Mouse (Mus musculus) forebrain, embryonic 11.5 days (tissue): ENCODE measurements around the gene Gnb3. TPM values are rescaled to one million over a fixed set of nuclear protein-coding genes. Genes with fewer than 3 reads are reported as not detected.

Experiments
- ATAC-seq: fragments of 200-750 bp; cut with Nextera tagmentation; replicated peaks from 2 replicates; pipeline ENCODE4 v1.8.0; 2017; ENCODE audit warnings: moderate TSS enrichment; ENCODE audit not compliant: low FRiP score
- DNase-seq: peaks from one replicate; pipeline ENCODE4 v3.0.0-alpha.2; 2017; ENCODE audit warnings: low spot score
- H3K27ac ChIP-seq: fragments of 300-500 bp; sonication (generic); 2 replicates; pipeline ENCODE4 v1.5.1; 2014; ENCODE audit warnings: low read depth, low read length
- H3K27me3 ChIP-seq: fragments of 300-500 bp; sonication (generic); 2 replicates; pipeline ENCODE4 v1.6.1; 2014; ENCODE audit warnings: mild to moderate bottlenecking, low read length, mixed read lengths; ENCODE audit not compliant: control insufficient read depth, insufficient read depth
- H3K36me3 ChIP-seq: fragments of 300-500 bp; sonication (generic); 2 replicates; pipeline ENCODE4 v1.6.1; 2014; ENCODE audit warnings: mild to moderate bottlenecking, low read length, moderate library complexity, mixed read lengths; ENCODE audit not compliant: control insufficient read depth, insufficient read depth
- H3K4me1 ChIP-seq: fragments of 300-500 bp; sonication (generic); replicated peaks from 2 replicates; pipeline ENCODE4 v1.6.1; 2014; ENCODE audit warnings: low read length, mixed read lengths; ENCODE audit not compliant: control insufficient read depth, insufficient read depth
- H3K4me2 ChIP-seq: fragments of 300-500 bp; sonication (generic); 2 replicates; pipeline ENCODE4 v1.6.1; 2014; ENCODE audit warnings: low read depth, mild to moderate bottlenecking, low read length, moderate library complexity, mixed read lengths; ENCODE audit not compliant: severe bottlenecking
- H3K4me3 ChIP-seq: fragments of 300-500 bp; sonication (generic); 2 replicates; pipeline ENCODE4 v1.5.1; 2014; ENCODE audit warnings: low read depth, low read length
- H3K9ac ChIP-seq: fragments of 300-500 bp; sonication (generic); 2 replicates; pipeline ENCODE4 v1.6.1; 2014; ENCODE audit warnings: low read length
- H3K9me3 ChIP-seq: fragments of 300-500 bp; sonication (generic); 2 replicates; pipeline ENCODE4 v1.6.1; 2016; ENCODE audit warnings: low read length, mixed read lengths; ENCODE audit not compliant: control insufficient read depth
- whole genome bisulfite sequencing: fragments of 180-500 bp; shearing (Covaris S2); extraction: QIAGEN DNeasy Blood & Tissue Kit; methylation state at CpG from one replicate; pipeline ENCODE4 v1.1.7; 2014; 5-methylcytosine and 5-hydroxymethylcytosine counted together
- polyA plus RNA-seq: library from polyadenylated mRNA; unstranded; fragments of >200 nt; fragmentation: Nextera tagmentation; extraction: Ambion mirVana; gene quantifications from 2 replicates; pipeline ENCODE4 v1.2.1, GENCODE M21; 2014

Gene Gnb3
- polyA plus RNA-seq, 1 experiment from 2014 or later, result 1.1 TPM

DNA sequence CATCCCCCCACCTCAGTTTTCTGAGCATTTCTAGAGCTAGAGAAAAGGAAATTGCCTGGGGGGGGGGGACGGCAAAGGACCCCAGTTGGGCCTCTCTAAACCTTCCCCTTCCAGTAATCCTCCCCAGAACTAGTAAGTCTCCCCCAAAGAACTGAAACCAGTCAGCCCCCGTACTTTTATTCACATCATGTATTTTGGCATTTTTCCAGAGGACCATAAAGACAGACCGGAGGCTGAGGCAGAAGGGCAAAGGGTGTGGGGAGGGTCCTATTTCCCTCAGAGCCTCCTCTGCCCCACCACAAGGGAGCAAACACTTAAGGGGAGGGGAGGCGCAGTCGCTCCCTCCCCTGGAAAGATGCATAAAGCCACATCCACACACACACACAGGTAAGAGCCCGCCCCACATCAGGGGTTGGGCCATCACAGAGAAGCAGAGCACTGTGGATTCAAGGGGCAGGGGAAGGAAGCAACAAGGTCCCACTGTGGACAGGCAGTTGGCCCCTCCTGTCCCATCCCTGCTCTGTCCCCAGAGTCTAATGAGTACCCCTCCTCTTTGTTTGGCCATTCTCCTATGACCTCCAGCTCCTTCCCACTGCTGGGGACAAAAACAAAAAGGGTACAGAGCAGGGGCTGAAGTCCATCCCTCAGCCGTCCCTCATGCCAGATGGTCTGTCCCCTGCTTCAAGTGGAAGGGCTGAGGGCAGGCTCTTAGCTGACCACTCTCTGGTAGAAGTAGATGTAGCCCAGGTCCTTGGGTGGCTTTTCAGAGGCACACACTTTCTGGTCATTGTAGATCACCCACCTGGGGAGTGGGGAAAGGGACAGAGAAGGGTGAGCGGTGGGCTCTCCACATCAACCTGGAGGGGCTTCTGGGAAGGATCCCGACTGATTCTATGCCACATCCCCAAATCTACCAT is 25.0 kb downstream of the Gnb3 start:
- Histone ChIP-seq H3K9ac (no peak overlapping the region), H3K27ac (no peak overlapping the region), H3K4me2 (no peak overlapping the region), H3K36me3 (peaks cover 24% of the 10 kb centered on the region; the same call in 1 of the 2 replicates), H3K4me3 (no peak overlapping the region), H3K27me3 (no peaks in the 10 kb centered on the region), H3K4me1 (peaks cover 10% of the 10 kb centered on the region; the same call in 1 of the 2 replicates), H3K9me3 (no peaks in the 10 kb centered on the region)
- 76% methylated on average over 9 of the region's 9 CpGs for WGBS
- no peak for ATAC-seq
- no peak for DNase-seq

DNA sequence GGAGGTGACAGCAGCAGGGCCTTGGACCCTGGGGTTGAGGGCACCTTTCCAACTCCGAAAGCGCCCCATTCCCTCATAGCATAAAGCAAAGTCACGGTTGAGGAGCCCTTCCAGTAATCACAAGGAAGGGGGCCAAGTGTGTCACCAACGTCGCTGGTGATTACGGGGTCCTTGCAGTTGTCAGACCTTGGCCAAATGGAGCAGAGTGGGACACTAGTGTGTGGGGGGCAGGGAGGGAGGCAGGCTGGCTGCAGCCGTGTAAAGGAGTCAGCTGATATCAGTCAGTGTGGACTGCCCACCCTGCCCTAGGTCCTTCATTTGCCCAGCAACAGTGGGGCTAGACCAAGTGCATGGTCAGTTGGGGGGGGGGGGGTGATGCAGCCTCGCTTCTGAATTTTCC is 25.6 kb downstream of the Gnb3 start:
- Histone ChIP-seq H3K27me3 (no peaks in the 10 kb centered on the region), H3K36me3 (peaks cover 18% of the 10 kb centered on the region; the same call in 1 of the 2 replicates), H3K4me3 (peak overlapping the region; percentile 76), H3K9ac (no peak overlapping the region; the same call in 1 of the 2 replicates), H3K4me2 (peak overlapping the region; percentile 42; the same call in 1 of the 2 replicates), H3K27ac (0 out of 2 replicates have a peak overlapping the region, but pooled peaks have one; percentile 48), H3K9me3 (no peaks in the 10 kb centered on the region), H3K4me1 (peaks cover 17% of the 10 kb centered on the region)
- ATAC-seq (peak; percentile 34), DNase-seq (no peak)
- WGBS, result 56% methylated on average over 8 of the region's 8 CpGs

GRCm38 (mm10) chr6:124813933-124814332 is 26.1 kb downstream of the Gnb3 start, which contains the start of gene Tpi1:
TSS of gene Tpi1 (minus strand) at chr6:124814296.
- no peaks in the 10 kb centered on the region for H3K27me3 ChIP-seq
- H3K4me3 ChIP-seq, result peak within 1 kb of the TSS; percentile 76
- H3K27ac ChIP-seq, result peak within 1 kb of the TSS; percentile 85
- ATAC-seq (peak; percentile 87), DNase-seq (peak; percentile 93)
- peaks cover 21% of the 10 kb centered on the region for H3K4me1 ChIP-seq
- peaks cover 16% of the 10 kb centered on the region; the same call in 1 of the 2 replicates for H3K36me3 ChIP-seq
- H3K9ac ChIP-seq, result peak within 1 kb of the TSS; percentile 89
- WGBS, result 0% methylated on average over 22 of the region's 22 CpGs
- no peaks in the 10 kb centered on the region for H3K9me3 ChIP-seq
- H3K4me2 ChIP-seq, result peak within 1 kb of the TSS; percentile 42

GRCm38 (mm10) chr6:124813496-124813895 is 26.6 kb downstream of the Gnb3 start:
- H3K4me1 ChIP-seq, result peaks cover 21% of the 10 kb centered on the region
- no peaks in the 10 kb centered on the region for H3K27me3 ChIP-seq
- no peaks in the 10 kb centered on the region for H3K9me3 ChIP-seq
- ATAC-seq, result peak; percentile 68
- H3K9ac ChIP-seq, result peak overlapping the region; percentile 89
- peak overlapping the region; percentile 85 for H3K27ac ChIP-seq
- peak overlapping the region; percentile 42 for H3K4me2 ChIP-seq
- H3K4me3 ChIP-seq, result peak overlapping the region; percentile 76
- peak; percentile 88 for DNase-seq
- H3K36me3 ChIP-seq, result peaks cover 16% of the 10 kb centered on the region; the same call in 1 of the 2 replicates
- under 1% methylated on average over 18 of the region's 18 CpGs for WGBS

GRCm38 (mm10) chr6:124812848-124813247 is 27.2 kb downstream of the Gnb3 start:
- 20% methylated on average over 9 of the region's 9 CpGs for WGBS
- Histone ChIP-seq H3K9ac (peak overlapping the region; percentile 89), H3K9me3 (no peaks in the 10 kb centered on the region), H3K4me3 (peak overlapping the region; percentile 76), H3K4me1 (peaks cover 21% of the 10 kb centered on the region), H3K4me2 (peak overlapping the region; percentile 42), H3K36me3 (peaks cover 16% of the 10 kb centered on the region; the same call in 1 of the 2 replicates), H3K27ac (peak overlapping the region; percentile 85), H3K27me3 (no peaks in the 10 kb centered on the region)
- no peak for DNase-seq
- ATAC-seq, result no peak

GRCm38 (mm10) chr6:124811701-124812560 is 28.1 kb downstream of the Gnb3 start:
- no peak for ATAC-seq
- Histone ChIP-seq H3K36me3 (peaks cover 11% of the 10 kb centered on the region; the same call in 1 of the 2 replicates), H3K4me2 (peak overlapping the region; percentile 42), H3K4me3 (peak overlapping the region; percentile 76), H3K9ac (no peak overlapping the region; the same call in 1 of the 2 replicates), H3K27me3 (no peaks in the 10 kb centered on the region), H3K4me1 (peaks cover 21% of the 10 kb centered on the region), H3K9me3 (no peaks in the 10 kb centered on the region), H3K27ac (no peak overlapping the region)
- WGBS, result 87% methylated on average over 24 of the region's 24 CpGs
- no peak for DNase-seq

- Histone ChIP-seq H3K27ac (no peak overlapping the region), H3K4me1 (peaks cover 21% of the 10 kb centered on the region), H3K9ac (no peak overlapping the region), H3K27me3 (no peaks in the 10 kb centered on the region), H3K36me3 (peaks cover 11% of the 10 kb centered on the region; the same call in 1 of the 2 replicates), H3K4me3 (no peak overlapping the region), H3K9me3 (no peaks in the 10 kb centered on the region), H3K4me2 (no peak overlapping the region)
- 90% methylated on average over 4 of the region's 4 CpGs for WGBS
- ATAC-seq, result no peak
- no peak for DNase-seq
Observed at GRCm38 (mm10) chr6:124811403-124811665, 28.7 kb downstream of the Gnb3 start.
